Mouse (Mus musculus): ENCODE results near the gene Lce1b.

Lce1b gene

DNA sequence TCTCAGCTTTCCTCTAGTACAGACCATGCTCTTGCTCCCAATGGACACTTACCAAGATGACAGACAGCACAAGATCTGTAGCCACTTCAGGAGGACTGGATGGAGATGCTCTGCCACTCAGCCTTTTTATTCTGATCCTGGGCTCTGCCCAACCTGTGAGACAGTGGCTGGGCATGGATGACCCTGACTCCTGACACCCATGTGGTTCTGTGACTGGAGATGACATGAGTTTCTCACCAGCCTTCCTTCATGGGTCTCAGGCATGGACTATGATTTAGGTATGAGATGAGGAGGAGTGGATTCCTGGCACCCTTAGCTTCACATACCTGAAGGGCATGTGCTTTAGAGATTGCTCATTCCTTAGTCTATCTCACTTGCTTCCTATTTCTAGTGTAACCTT lies at the start of gene Lce1b:
Gene Lce1b (minus strand): TSS at position 101 of the 400 bp plus-strand sequence.
- no peak for DNase-seq (ENCODE audit: low spot score)

DNA sequence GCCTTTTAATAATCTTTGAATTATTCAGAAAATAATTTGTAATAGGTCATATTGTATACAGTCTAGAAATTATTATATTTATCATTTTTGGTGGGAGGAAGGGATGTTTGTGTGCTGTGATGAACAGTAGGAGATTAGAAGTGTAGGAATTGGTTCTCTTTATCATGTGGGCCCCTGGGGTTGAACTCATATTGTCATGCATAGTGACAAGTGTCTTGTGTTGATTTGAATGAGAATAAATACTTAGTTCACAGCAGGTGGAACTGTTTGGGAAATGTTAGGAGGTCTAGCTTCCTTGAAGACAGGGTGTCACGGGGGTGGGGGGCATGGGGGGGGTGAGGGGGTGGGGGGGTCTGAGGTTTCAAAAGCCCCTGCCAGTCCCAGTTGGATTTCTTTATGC lies 37.9 kb upstream of the Lce1b start:
- no peak for DNase-seq (ENCODE audit: low spot score)

DNA sequence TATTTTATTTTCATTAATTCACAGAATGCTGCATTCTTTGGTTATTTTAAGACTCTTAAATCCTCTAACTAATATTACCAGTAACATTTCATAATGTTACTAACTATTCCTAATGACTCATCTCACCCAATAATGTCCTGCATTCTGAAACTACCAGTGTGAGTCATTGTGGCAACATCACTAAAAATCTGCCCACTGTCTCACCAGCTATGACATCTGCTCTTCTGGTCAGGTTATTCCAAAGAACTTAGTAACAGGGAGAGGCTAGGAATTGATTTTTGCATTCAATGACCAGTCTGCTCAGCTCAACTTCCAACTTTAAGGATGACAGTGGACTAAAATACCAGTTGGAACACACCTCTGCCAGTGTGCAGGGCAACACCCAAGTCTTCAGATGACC lies 35.0 kb upstream of the Lce1b start:
- DNase-seq (ENCODE audit: low spot score): no peak

DNA sequence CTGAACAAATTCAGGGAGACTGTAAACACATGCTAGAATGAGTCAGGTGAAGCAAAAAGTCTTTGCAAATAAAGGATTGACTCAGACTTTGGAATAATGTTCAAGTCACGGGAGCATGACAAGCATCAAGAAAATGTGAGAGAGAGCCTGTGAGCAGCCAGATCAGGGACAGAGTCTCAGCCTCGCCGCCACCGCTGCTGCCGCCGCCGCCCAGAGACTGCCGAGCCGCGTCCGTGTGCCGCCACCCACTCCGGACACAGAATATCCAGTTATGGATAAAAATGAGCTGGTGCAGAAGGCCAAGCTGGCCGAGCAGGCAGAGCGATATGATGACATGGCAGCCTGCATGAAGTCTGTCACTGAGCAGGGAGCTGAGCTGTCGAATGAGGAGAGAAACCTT lies 32.4 kb upstream of the Lce1b start:
- DNase-seq (ENCODE audit: low spot score): peak; percentile 11

DNA sequence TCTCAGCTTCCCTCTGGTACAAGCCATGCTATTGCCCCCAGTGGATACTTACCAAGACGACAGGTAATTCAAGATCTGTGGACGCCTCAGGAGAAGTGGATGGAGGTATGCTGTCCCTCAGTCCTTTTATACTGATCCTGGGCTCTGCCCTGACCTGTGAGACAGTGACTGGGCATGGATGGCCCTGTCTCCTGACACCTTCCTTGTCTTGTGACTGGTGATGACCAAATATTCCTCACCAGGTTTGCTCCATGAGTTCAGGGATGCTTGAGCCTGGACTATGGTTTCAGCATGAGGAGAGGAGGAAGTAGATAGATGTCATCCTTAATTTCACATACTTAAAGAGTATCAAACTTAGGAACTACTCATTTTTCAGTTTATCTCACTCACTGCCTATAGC lies 30.4 kb upstream of the Lce1b start, which contains the start of gene Lce1d:
Gene Lce1d (minus strand): TSS at position 101 of the 400 bp plus-strand sequence.
- DNase-seq (ENCODE audit: low spot score): no peak

DNA sequence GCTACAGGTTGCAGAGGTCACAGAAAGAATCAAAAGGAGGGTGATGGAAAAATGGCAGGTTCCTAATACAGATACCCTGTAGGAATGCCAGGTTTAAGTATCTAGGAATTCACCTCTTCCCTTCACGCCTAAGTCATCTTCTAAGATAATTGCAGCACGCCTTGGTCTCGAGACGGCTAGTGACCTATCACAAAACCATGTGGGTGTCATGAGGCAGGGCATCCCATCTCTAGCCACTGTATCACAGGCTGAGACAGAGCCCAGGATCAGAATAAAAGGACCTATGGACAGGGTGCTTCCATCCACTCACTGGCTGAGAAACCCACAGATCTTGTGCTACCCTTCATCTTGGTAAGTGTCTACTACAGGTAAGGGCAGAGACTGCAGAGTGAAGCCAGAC lies 22.2 kb upstream of the Lce1b start, which contains the start of gene Lce1c:
Gene Lce1c (plus strand): TSS at position 301 of the 400 bp plus-strand sequence.
- no peak for DNase-seq (ENCODE audit: low spot score)

DNA sequence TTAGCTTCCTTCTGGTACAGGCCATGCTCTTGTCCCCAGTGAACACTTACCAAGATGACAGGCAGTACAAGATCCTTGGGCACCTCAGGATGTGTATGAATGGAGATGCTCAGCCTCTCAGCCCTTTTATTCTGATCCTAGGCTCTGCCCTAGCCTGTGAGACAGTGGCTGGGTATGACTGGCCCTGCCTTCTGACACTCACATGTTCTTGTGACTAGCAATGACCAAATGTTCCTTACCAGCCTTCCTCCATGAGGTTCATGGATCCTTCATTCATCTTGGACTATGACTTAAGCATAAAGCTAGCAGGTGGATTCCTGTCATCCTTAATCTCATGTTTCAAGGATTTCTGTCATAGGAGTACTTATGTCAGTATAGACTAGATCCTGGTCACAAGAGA lies 13.5 kb upstream of the Lce1b start, which contains the start of gene Lce1a2:
Gene Lce1a2 (minus strand): TSS at position 101 of the 400 bp plus-strand sequence.
- DNase-seq (ENCODE audit: low spot score): no peak

DNA sequence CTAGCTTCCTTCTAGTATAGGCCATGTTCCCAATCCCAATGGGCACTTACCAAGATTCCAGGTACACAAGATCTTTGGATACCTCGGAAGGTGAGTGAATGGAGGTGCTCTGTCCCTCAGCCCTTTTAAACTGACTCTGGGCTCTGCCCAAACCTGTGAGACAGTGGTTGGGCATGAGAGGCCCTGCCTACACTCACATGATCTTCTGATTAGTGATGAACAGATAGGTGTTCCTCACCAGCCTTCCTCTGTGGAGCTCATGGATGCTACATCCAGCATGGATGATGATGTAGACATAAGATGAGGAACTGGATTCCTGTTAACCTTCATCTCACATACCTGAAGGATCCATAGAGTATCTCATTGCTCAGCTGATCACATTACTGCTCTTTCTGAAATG lies 8.5 kb downstream of the Lce1b start, which contains the start of gene Lce1a1:
Gene Lce1a1 (minus strand): TSS at position 101 of the 400 bp plus-strand sequence.
- no peak for DNase-seq (ENCODE audit: low spot score)

DNA sequence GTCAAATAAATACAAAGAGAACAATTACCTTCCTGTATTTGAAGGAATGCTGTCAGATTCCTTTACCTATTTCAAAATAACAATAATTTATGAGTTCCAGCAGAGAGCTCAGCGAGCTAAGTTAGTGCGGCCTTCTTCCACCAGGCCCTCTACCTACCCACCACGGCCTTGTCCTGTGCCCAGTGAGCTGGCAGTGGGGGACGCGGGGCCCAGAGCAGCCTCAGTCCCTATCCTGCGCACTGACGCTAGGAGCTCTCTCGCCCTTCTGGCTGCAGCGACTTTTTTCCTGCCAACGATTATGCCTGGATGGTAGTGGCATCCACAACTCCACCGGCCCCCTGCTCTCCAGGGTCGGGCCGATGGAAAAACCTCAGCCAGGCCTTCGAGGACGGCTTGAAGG lies 16.9 kb downstream of the Lce1b start:
- DNase-seq (ENCODE audit: low spot score): no peak

DNA sequence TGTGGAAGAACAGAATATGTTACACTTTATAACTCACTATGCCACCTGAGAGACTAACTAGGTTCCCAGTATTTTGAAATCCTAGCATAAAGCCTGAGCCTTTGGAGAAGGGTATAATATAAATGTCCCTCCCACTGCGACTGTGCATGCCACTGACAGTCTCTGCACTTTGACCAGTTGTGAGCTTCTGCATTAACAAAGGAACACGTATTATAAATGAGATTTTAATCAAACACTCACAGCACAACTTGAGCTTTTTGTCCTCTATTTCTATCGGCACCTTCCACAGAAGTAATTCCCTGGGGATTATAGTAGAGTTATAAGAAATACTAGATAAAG lies 18.1 kb downstream of the Lce1b start:
- DNase-seq (ENCODE audit: low spot score): no peak

DNA sequence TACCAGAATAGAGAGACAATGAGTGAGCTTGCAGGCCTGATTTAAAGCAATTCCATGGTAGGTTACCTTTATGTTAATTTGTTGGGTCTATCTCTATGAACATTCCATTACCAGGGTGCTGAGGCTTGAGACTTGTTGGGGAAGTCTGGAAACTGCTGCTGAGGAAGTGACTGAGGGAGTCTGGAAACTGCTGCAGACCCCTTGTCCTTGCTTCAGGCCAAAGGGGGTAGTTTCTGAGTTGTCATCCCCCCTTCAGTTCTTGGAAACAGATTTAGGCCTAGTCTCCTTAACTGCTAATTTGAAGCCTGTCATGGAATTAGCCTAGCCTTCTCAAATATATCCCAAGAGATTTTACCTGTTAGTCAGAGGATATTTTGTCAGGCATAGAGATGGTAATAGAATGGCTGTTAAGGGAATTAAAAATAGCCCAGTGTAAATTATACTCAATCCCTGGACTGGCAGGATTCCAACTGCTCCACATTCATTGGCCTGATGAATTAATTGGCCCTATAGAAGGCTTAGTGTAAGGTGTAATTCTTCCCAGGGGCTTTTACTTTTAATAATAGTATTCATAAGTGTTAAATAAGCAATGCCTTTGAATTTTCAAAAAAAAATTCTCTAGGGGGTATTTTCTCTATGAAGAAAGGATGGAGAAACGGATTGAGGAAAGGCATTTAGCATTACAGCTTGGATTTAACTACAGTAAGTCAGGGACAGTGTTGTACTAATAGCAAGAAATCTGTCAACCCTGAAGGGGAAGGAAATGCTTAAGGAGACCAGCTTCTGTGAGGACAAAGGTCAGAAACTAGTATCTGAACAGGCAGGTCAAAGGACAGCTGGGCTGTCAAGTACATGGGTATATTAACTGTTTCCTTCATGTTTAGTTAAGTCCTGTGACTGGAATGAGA lies 18.7 kb downstream of the Lce1b start:
- no peak for DNase-seq (ENCODE audit: low spot score)

DNA sequence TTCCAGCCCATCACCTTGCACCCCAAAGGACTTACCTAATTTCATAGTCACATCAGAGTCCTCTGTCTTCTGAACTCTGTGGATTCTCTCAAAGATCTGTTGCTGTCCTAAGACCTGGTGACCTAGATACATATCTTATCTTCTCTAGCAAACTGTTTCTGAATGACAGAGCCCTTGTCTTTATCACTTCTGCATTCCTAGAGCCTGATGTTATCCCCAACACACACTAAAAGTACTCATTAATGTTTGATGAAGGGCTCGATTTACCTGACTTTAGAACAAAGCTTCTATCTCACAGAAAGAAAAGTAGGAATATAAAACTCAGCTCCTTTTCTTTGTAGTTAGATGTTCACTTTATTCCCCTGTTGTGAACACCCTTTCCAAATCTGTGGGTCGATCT lies 35.2 kb downstream of the Lce1b start, which contains the start of gene Lce6a:
Gene Lce6a (minus strand): TSS at position 101 of the 400 bp plus-strand sequence.
- DNase-seq (ENCODE audit: low spot score): no peak

DNA sequence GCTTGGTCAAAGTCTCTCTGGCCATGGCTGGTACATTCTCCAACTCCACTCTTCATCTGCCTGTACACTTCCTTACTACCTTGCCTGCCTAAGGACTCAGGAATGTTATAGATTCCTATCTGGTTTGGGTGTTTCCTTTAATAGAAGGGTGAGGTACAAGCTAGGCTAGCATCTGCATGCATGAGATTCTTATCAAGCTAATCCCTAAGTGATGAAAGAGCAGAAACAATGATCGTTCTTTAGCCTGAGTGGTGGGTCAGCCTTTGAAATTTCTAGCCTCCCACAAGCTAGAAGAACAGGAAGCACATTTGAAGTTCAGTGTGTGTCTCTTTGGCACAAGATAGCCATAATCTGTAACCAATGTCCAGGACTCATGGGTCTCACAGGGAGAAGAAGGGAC lies 46.9 kb downstream of the Lce1b start:
- DNase-seq (ENCODE audit: low spot score): no peak

DNA sequence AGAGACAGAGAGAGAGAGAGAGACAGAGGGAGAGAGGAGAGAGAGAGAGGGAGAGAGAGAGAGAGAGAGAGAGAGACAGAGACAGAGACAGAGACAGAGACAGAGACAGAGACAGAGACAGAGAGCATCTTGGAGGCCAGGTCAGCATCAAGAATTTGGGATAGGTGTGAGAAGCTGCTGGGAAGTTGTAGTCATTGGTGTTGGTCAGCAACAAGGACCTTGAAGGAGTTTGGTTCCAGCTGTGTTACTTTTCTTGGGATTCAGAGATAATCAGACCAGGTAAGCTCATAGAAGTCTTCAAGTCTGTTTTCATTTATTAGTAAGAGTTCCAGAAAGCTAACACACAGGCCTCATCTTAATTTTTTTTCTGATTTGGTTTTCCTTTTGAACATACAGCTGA lies 49.3 kb downstream of the Lce1b start, which contains the start of gene 2210017I01Rik:
Gene 2210017I01Rik (minus strand): TSS at position 101 of the 400 bp plus-strand sequence.
- DNase-seq (ENCODE audit: low spot score): no peak

Data from urinary bladder, postnatal 14 days (tissue).